Mouse (Mus musculus) ES-Bruce4 (cell line): ENCODE results near the gene Kcnj10. TPM values are rescaled to one million over a fixed set of nuclear protein-coding genes. Genes with fewer than 3 reads are reported as not detected.

Experiments used
- H3K27ac ChIP-seq: 2 replicates; pipeline ENCODE4 v1.5.1; 2012; ENCODE audit warnings: low read length, inconsistent platforms; ENCODE audit not compliant: insufficient read depth
- H3K27me3 ChIP-seq: 2 replicates; pipeline ENCODE4 v1.6.1; 2012; ENCODE audit warnings: mild to moderate bottlenecking, low read length, inconsistent platforms; ENCODE audit not compliant: control insufficient read depth, poor library complexity, insufficient read depth, severe bottlenecking
- H3K36me3 ChIP-seq: 2 replicates; pipeline ENCODE4 v1.6.1; 2012; ENCODE audit warnings: inconsistent platforms, mild to moderate bottlenecking, low read length, moderate library complexity; ENCODE audit not compliant: control insufficient read depth, poor library complexity, insufficient read depth, severe bottlenecking
- H3K4me1 ChIP-seq: one replicate; pipeline ENCODE4 v1.8.1; 2011; ENCODE audit warnings: low read length; ENCODE audit not compliant: control insufficient read depth, insufficient read depth
- H3K4me3 ChIP-seq: 2 replicates; pipeline ENCODE4 v1.5.1; 2011; ENCODE audit warnings: low read depth, mild to moderate bottlenecking, low read length
- H3K9ac ChIP-seq: 2 replicates; pipeline ENCODE4 v1.6.1; 2012; ENCODE audit warnings: low read depth, mild to moderate bottlenecking, inconsistent platforms; ENCODE audit not compliant: poor library complexity, severe bottlenecking
- H3K9me3 ChIP-seq: replicated peaks from 2 replicates; pipeline ENCODE4 v1.6.1; 2012; ENCODE audit warnings: mild to moderate bottlenecking, low read length, inconsistent platforms; ENCODE audit not compliant: control insufficient read depth, poor library complexity, insufficient read depth, severe bottlenecking
- CTCF ChIP-seq: IDR thresholded peaks from one replicate; pipeline ENCODE4 v1.8.1; 2011; ENCODE audit warnings: low read depth, low read length
- EP300 ChIP-seq: IDR thresholded peaks from 2 replicates; pipeline ENCODE4 v1.6.1; 2011; ENCODE audit warnings: low read depth, low read length; ENCODE audit not compliant: insufficient read depth
- POLR2A ChIP-seq: IDR thresholded peaks from one replicate; pipeline ENCODE4 v1.8.1; 2011; ENCODE audit warnings: low read length; ENCODE audit not compliant: insufficient read depth
- polyA plus RNA-seq: library from polyadenylated mRNA; stranded (reverse); fragments of >200 nt; gene quantifications from 2 replicates; pipeline ENCODE4 v1.2.4, GENCODE M21; 2011; ENCODE audit warnings: low read depth; ENCODE audit not compliant: missing spikeins, insufficient read depth, insufficient read length

Kcnj10 gene
- polyA plus RNA-seq, 1 experiment: 1.0 TPM

- TF ChIP-seq POLR2A: no peak
- TF ChIP-seq EP300: no peak
- TF ChIP-seq CTCF: no peak
- Histone ChIP-seq H3K27ac (no peak overlapping the region), H3K27me3 (no peaks in the 10 kb centered on the region), H3K4me1 (peaks cover 6% of the 10 kb centered on the region), H3K4me3 (no peak overlapping the region), H3K9ac (no peak overlapping the region), H3K9me3 (no peaks in the 10 kb centered on the region), H3K36me3 (no peaks in the 10 kb centered on the region)
Measured at GRCm38 (mm10) chr1:172313613-172314411, 27.2 kb upstream of the Kcnj10 start.

GRCm38 (mm10) chr1:172314911-172315310, 26.1 kb upstream of the Kcnj10 start:
- Histone ChIP-seq H3K9ac (no peak overlapping the region), H3K9me3 (no peaks in the 10 kb centered on the region), H3K4me1 (peaks cover 7% of the 10 kb centered on the region), H3K27me3 (no peaks in the 10 kb centered on the region), H3K27ac (no peak overlapping the region), H3K4me3 (no peak overlapping the region), H3K36me3 (no peaks in the 10 kb centered on the region)
- TF ChIP-seq EP300: peak; percentile 71
- TF ChIP-seq CTCF: no peak

GRCm38 (mm10) chr1:172317431-172317830, 23.6 kb upstream of the Kcnj10 start:
- Histone ChIP-seq H3K9me3 (no peaks in the 10 kb centered on the region), H3K27me3 (no peaks in the 10 kb centered on the region), H3K36me3 (no peaks in the 10 kb centered on the region), H3K4me1 (peaks cover 7% of the 10 kb centered on the region), H3K9ac (peak overlapping the region; percentile 5; the same call in 1 of the 2 replicates), H3K4me3 (peak overlapping the region; percentile 2), H3K27ac (no peak overlapping the region)
- TF ChIP-seq EP300 (no peak), POLR2A (no peak), CTCF (no peak)

GRCm38 (mm10) chr1:172317946-172318345, 23.1 kb upstream of the Kcnj10 start:
- TF ChIP-seq EP300: no peak
- peak; percentile 19 for TF ChIP-seq CTCF
- Histone ChIP-seq H3K4me3 (no peak overlapping the region), H3K27ac (no peak overlapping the region), H3K9me3 (no peaks in the 10 kb centered on the region), H3K9ac (no peak overlapping the region), H3K27me3 (no peaks in the 10 kb centered on the region), H3K36me3 (no peaks in the 10 kb centered on the region), H3K4me1 (peaks cover 7% of the 10 kb centered on the region)

- H3K9me3 ChIP-seq: no peaks in the 10 kb centered on the region
- H3K9ac ChIP-seq: no peak overlapping the region
- H3K27ac ChIP-seq: no peak overlapping the region
- H3K36me3 ChIP-seq: no peaks in the 10 kb centered on the region
- TF ChIP-seq CTCF (no peak), EP300 (no peak), POLR2A (no peak)
- H3K4me1 ChIP-seq: peaks cover 7% of the 10 kb centered on the region
- H3K27me3 ChIP-seq: no peaks in the 10 kb centered on the region
- H3K4me3 ChIP-seq: no peak overlapping the region
Measured at GRCm38 (mm10) chr1:172318424-172319035, 22.5 kb upstream of the Kcnj10 start.

GRCm38 (mm10) chr1:172319346-172319745, 21.7 kb upstream of the Kcnj10 start:
- no peak overlapping the region for H3K9ac ChIP-seq
- no peaks in the 10 kb centered on the region for H3K36me3 ChIP-seq
- H3K4me1 ChIP-seq: peaks cover 4% of the 10 kb centered on the region
- no peak overlapping the region for H3K27ac ChIP-seq
- TF ChIP-seq EP300 (no peak), POLR2A (no peak), CTCF (no peak)
- no peaks in the 10 kb centered on the region for H3K27me3 ChIP-seq
- H3K9me3 ChIP-seq: no peaks in the 10 kb centered on the region
- H3K4me3 ChIP-seq: no peak overlapping the region
